Mouse (Mus musculus) ES-E14 (cell line): ENCODE data around the gene Dlgap1.

Source experiments
- CHD2 ChIP-seq: IDR thresholded peaks from 2 replicates; pipeline ENCODE4 v1.6.1; 2014; ENCODE audit warnings: mild to moderate bottlenecking, low read depth, low read length, inconsistent platforms
- MAFK ChIP-seq: IDR thresholded peaks from 2 replicates; pipeline ENCODE4 v1.6.1; 2014; ENCODE audit warnings: mild to moderate bottlenecking, low read depth, low read length, inconsistent platforms; ENCODE audit not compliant: insufficient read depth

DNA sequence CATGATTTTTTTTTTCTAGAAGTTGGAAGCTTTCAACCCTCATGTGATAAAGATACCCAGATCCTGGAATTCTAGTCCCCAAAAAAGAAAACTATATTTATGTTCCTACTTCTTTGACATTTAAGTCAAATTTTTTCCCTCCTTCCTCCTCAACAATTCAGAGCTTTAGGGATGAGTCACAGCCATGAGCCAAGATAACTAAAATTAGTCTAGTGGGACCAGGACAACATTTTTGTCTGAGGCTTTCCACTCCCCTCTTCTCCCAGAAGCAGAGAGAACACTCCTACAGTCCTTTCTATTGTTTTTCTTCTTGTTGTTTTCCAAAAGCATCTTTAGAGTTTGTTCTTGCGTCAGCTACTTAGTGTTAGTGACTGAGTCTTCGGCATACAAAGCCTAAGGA lies 627.5 kb downstream of the Dlgap1 start:
- no peak for TF ChIP-seq MAFK
- TF ChIP-seq CHD2: no peak
